Mouse (Mus musculus): Measurements from ENCODE around the gene Bsph1.
"Not testable (repeated sequence)": the region's sequence is repeated elsewhere in the genome, so short reads cannot be mapped to it uniquely, and the experiment has no call there.

Gene Bsph1

DNA sequence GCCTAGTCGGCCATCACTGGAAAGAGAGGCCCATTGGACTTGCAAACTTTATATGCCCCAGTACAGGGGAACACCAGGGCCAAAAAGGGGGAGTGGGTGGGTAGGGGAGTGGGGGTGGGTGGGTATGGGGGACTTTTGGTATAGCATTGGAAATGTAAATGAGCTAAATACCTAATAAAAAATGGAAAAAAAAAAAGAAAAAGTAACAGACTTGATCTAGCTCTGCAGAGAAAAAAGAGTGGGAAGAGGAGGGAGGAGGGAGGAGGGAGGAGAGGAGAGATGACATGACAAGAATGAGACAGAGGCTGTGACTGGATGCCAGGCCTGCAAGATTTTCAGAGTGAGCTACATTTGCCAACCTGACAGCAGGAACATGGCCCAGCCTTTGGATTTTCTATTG is at the start of gene Bsph1:
Bsph1 (plus strand) TSS at position 301 of the 400 bp plus-strand sequence.
- not testable (repeated sequence) for DNase-seq (ENCODE audit: low spot score)

DNA sequence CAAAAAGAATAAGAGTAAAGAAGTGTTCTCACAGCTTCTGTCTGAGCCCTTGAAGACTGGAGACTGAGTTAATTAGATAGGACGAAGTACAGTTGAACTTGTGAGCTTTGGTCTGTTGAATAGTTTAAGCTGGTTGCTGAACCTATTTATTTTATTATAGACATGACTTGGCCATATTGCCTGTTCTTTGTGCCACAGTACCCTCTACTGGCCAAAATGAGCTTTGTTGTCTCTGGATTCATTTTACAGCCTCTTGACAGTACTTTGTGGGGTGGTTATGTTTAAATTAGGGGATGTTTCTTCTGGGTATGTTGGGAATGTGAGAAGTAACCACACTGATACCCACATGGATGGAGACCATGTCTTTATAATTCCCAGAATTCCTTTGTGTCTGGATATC is 60.9 kb downstream of the Bsph1 start:
- DNase-seq (ENCODE audit: low spot score), result no peak
